Mouse (Mus musculus) heart, embryonic 12.5 days (tissue): ENCODE data around the gene Frmd6. TPM values are rescaled to one million over a fixed set of nuclear protein-coding genes. Genes with fewer than 3 reads are reported as not detected.

Experiments
- ATAC-seq: fragments of 200-750 bp; cut with Nextera tagmentation; 2 replicates; pipeline ENCODE4 v1.8.0; 2017; ENCODE audit warnings: moderate TSS enrichment, moderate library complexity; ENCODE audit not compliant: insufficient number of reproducible peaks, low FRiP score
- H3K27ac ChIP-seq: fragments of 300-500 bp; sonication (generic); 2 replicates; pipeline ENCODE4 v1.5.1; 2016; ENCODE audit warnings: mild to moderate bottlenecking, moderate library complexity; ENCODE audit not compliant: poor library complexity, severe bottlenecking
- H3K27me3 ChIP-seq: fragments of 300-500 bp; sonication (generic); replicated peaks from 2 replicates; pipeline ENCODE4 v1.6.1; 2016; ENCODE audit warnings: mild to moderate bottlenecking, moderate library complexity
- H3K36me3 ChIP-seq: fragments of 300-500 bp; sonication (generic); 2 replicates; pipeline ENCODE4 v1.6.1; 2016; ENCODE audit warnings: mild to moderate bottlenecking, moderate library complexity
- H3K4me1 ChIP-seq: fragments of 300-500 bp; sonication (generic); replicated peaks from 2 replicates; pipeline ENCODE4 v1.6.1; 2016; ENCODE audit warnings: mild to moderate bottlenecking
- H3K4me2 ChIP-seq: fragments of 300-500 bp; sonication (generic); 2 replicates; pipeline ENCODE4 v1.6.1; 2016; ENCODE audit warnings: mild to moderate bottlenecking, moderate library complexity
- H3K4me3 ChIP-seq: fragments of 300-500 bp; sonication (generic); 2 replicates; pipeline ENCODE4 v1.5.1; 2016; ENCODE audit warnings: mild to moderate bottlenecking
- H3K9ac ChIP-seq: fragments of 300-500 bp; sonication (generic); 2 replicates; pipeline ENCODE4 v1.6.1; 2016; ENCODE audit warnings: mild to moderate bottlenecking, moderate library complexity
- H3K9me3 ChIP-seq: fragments of 300-500 bp; sonication (generic); replicated peaks from 2 replicates; pipeline ENCODE4 v1.6.1; 2016; ENCODE audit warnings: mild to moderate bottlenecking, moderate library complexity
- WGBS: fragments of 180-500 bp; shearing (Covaris S2); methylation state at CpG from one replicate; pipeline ENCODE4 v1.1.7; 2016; 5-methylcytosine and 5-hydroxymethylcytosine counted together
- polyA plus RNA-seq: library from polyadenylated mRNA; unstranded; fragments of >200 nt; fragmentation: Nextera tagmentation; extraction: Ambion mirVana; gene quantifications from 2 replicates; pipeline ENCODE4 v1.2.1, GENCODE M21; 2016

Gene Frmd6
- polyA plus RNA-seq, 1 experiment from 2014 or later: 29.6 TPM

DNA sequence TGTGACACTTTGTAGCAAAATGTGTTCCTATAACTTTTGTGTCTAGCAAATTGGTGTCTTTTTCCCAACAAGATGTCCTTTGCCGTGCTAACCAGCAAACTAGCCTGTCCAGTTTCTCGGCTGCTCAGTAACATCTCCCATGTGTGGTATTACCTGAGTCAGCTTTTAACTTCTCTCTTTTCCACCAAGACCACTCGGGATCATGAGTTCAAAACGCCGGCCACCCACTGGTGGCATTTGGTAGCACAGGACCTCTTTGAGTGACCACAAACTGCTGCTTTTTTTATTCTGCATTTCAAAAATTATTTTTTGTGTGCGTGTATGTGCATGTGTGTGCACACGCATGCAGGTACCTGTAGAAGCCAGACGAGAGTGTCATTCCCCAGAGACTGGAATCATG is 73.1 kb downstream of the Frmd6 start:
- H3K27me3 ChIP-seq: no peaks in the 10 kb centered on the region
- no peaks in the 10 kb centered on the region for H3K9me3 ChIP-seq
- no peak for ATAC-seq
- no peak overlapping the region for H3K4me2 ChIP-seq
- H3K4me1 ChIP-seq: no peaks in the 10 kb centered on the region
- H3K27ac ChIP-seq: no peak overlapping the region
- peaks cover 77% of the 10 kb centered on the region for H3K36me3 ChIP-seq
- no peak overlapping the region for H3K9ac ChIP-seq
- 85% methylated on average over 8 of the region's 8 CpGs for WGBS
- H3K4me3 ChIP-seq: no peak overlapping the region

DNA sequence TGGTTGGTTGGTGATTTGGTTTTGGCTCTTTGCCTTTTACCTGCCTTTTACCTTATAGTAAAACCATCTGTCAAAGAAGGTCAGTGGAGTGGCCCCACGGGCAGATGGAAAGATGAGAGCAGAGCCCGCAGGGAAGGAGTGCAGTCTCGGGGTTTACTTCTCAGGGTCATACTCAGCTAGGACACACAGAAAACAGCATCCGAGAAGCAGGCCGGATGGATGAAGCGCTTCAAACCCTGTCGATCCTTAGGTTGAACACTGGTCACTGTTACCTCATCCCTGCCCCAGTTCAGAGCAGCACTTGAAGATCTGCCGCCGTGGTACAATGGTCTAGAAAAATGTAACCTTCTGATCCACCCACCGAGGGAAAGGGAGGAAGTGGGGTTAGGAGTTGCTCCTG is 79.2 kb downstream of the Frmd6 start:
- H3K9ac ChIP-seq: no peak overlapping the region
- ATAC-seq: no peak
- peaks cover 11% of the 10 kb centered on the region for H3K4me1 ChIP-seq
- no peak overlapping the region for H3K4me3 ChIP-seq
- H3K27ac ChIP-seq: no peak overlapping the region
- H3K4me2 ChIP-seq: no peak overlapping the region
- 0 out of 2 replicates have a peak, but pooled peaks cover 5% of the 10 kb centered on the region for H3K9me3 ChIP-seq
- peaks cover 27% of the 10 kb centered on the region for H3K36me3 ChIP-seq
- whole genome bisulfite sequencing: 92% methylated on average over 10 of the region's 10 CpGs
- no peaks in the 10 kb centered on the region for H3K27me3 ChIP-seq

DNA sequence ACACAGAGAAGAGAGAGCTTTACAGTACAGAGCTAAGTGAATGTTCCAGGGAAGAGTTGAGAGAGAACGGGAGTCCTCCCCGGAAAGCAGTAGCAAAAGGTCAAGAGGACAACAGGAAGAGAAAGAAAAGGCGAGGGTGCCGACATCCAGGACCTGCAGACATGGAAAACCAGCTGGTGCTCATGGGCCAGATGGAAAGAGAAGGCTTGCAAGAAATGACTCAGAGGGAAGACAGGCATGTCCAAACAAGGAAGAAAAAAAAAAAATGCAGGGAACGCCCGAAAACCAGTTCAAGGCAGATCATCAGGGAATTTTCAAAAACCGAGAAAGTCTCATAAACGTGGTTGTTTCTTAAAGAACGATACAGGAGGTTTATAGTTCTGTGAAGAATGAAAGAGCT is 81.6 kb downstream of the Frmd6 start:
- Histone ChIP-seq H3K9ac (no peak overlapping the region), H3K9me3 (0 out of 2 replicates have a peak, but pooled peaks cover 5% of the 10 kb centered on the region), H3K27me3 (no peaks in the 10 kb centered on the region), H3K36me3 (peaks cover 18% of the 10 kb centered on the region), H3K4me2 (no peak overlapping the region), H3K27ac (no peak overlapping the region), H3K4me3 (no peak overlapping the region), H3K4me1 (peaks cover 14% of the 10 kb centered on the region)
- 60% methylated on average over 9 of the region's 9 CpGs for WGBS
- no peak for ATAC-seq

DNA sequence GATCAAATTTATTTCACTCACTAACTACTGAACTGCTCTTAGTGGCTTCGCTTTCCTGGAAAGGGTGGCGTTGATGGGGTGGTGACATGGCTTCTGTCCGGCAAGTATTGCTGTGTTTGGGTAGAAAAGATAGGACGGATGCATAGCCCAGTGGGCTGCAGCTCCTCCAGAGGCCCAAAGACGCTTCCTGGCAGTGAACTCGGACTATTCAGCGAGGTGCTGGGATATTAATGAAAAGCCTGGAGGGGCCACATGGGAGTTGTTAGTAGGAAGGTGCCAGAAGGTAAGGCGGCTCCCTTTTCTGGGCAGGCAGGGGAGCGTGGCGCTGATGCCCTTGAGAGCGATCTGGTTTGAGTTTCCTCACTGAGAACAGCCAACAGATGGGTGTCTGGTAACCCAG is 82.3 kb downstream of the Frmd6 start:
- H3K9ac ChIP-seq: no peak overlapping the region
- no peak for ATAC-seq
- H3K4me3 ChIP-seq: no peak overlapping the region
- peaks cover 12% of the 10 kb centered on the region for H3K36me3 ChIP-seq
- H3K4me1 ChIP-seq: peaks cover 14% of the 10 kb centered on the region
- H3K9me3 ChIP-seq: 0 out of 2 replicates have a peak, but pooled peaks cover 5% of the 10 kb centered on the region
- peak overlapping the region; percentile 17; the same call in 1 of the 2 replicates for H3K4me2 ChIP-seq
- no peaks in the 10 kb centered on the region for H3K27me3 ChIP-seq
- WGBS: 51% methylated on average over 11 of the region's 11 CpGs
- H3K27ac ChIP-seq: 0 out of 2 replicates have a peak overlapping the region, but pooled peaks have one; percentile 16

DNA sequence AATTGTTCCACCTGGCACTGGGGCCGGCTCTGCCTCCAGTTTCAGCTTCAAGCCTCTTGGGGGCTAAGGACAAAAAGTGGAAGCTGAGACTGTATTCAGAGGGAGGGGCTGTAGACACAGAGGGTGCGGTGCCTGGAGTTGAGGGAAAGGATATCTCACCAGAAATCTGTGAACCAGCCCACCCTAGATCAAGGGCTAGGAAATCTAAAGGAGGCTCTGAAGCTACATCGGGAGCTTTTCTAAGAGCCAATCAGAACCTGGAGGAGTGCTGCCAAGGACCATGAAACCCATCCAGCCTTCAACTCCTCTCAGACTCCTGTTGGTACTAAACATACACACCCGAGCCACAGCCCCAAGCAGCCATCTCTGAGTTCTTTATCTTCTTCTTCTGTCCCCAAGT is 82.8 kb downstream of the Frmd6 start:
- Histone ChIP-seq H3K4me1 (peaks cover 14% of the 10 kb centered on the region), H3K36me3 (peaks cover 8% of the 10 kb centered on the region), H3K9me3 (0 out of 2 replicates have a peak, but pooled peaks cover 5% of the 10 kb centered on the region), H3K4me2 (peak overlapping the region; percentile 17; the same call in 1 of the 2 replicates), H3K4me3 (no peak overlapping the region), H3K27me3 (no peaks in the 10 kb centered on the region), H3K27ac (0 out of 2 replicates have a peak overlapping the region, but pooled peaks have one; percentile 16), H3K9ac (no peak overlapping the region)
- WGBS: 53% methylated on average over 4 of the region's 4 CpGs
- ATAC-seq: no peak

DNA sequence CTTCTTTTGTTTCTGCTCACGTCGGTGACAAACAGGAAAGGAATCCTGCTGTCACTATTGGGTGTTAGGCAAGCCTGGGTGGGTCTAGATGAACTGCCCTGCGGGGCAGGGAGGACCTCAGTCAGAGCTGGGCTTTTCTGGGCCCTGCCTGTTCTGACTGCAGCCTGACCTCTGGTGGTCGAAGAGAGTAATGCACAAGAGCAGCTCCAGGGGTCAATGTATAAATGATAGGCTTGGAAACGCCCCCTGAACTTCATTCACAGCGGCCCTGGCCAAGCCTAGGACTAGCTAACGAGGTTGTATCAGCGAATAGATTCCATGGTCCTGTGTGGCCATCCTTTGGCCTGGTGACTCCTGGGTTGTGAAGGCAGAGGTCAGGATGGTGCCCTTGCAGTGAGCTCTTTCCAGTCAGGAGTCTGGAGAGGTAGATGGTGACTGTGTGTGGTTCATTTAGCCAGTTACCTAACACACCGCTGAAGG is 85.0 kb downstream of the Frmd6 start:
- Histone ChIP-seq H3K9ac (no peak overlapping the region), H3K27me3 (no peaks in the 10 kb centered on the region), H3K36me3 (no peaks in the 10 kb centered on the region), H3K9me3 (0 out of 2 replicates have a peak, but pooled peaks cover 5% of the 10 kb centered on the region), H3K4me3 (no peak overlapping the region), H3K27ac (no peak overlapping the region), H3K4me1 (peaks cover 18% of the 10 kb centered on the region), H3K4me2 (no peak overlapping the region)
- WGBS: 13% methylated on average over 9 of the region's 9 CpGs
- 0 out of 2 replicates have a peak, but pooled peaks have one; percentile 44 for ATAC-seq

DNA sequence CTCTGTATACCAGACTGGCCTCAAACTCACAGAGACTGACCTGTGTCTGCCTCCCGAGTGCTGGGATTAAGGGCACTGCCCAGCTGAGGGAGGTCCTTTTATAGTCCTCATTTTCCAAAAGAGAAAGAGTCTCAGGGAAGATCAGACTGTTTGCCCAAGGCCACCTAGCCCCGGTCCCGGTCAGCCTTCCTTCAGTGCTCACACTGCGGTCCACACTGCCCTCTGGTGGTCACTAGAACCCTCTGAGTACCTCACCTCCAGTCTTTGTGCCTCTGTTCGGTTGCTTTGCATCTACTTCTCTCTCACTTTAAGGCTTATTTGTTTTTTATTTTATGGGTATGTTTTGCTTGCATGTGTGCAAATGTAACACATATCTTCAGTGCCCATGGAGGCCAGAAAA is 85.7 kb downstream of the Frmd6 start:
- 0 out of 2 replicates have a peak, but pooled peaks have one; percentile 49 for ATAC-seq
- H3K4me2 ChIP-seq: no peak overlapping the region
- peaks cover 18% of the 10 kb centered on the region for H3K4me1 ChIP-seq
- H3K9me3 ChIP-seq: 0 out of 2 replicates have a peak, but pooled peaks cover 3% of the 10 kb centered on the region
- no peak overlapping the region for H3K9ac ChIP-seq
- no peaks in the 10 kb centered on the region for H3K27me3 ChIP-seq
- no peaks in the 10 kb centered on the region for H3K36me3 ChIP-seq
- no peak overlapping the region for H3K27ac ChIP-seq
- WGBS: 9% methylated on average over 5 of the region's 5 CpGs
- no peak overlapping the region for H3K4me3 ChIP-seq

DNA sequence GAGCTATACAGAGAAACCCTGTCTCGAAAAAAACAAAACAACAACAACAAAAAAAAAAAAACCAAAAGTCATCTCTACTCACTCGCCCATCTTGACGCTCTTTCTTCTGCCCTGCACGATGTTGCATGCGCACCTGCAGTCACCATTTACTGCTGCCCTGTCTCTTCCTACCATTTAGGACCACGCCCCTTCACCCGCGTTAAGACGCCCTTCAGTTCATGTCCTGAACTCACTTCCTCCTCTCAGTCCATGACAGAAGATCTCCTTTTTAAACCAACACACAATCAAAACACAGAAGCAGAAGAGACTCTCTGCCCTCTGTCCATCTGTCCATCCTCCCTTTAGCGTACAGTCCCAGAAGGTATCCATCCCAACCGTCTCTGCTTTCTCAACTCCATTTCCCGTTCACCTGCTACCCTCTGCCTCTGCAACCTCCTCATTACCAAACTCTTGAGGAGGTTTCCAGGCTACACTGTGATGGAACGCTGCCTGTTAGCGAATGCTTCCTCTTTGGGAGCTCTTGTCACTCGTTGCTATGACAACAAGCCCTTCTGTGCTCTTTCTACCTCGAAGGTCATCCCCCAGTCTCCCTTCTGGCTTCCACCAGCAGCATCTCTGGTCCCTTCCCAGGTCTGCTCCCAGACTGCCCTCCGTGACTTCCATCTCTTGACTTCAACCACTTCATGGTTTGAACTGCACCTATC is 86.5 kb downstream of the Frmd6 start:
- WGBS: 68% methylated on average over 17 of the region's 17 CpGs
- ATAC-seq: no peak
- Histone ChIP-seq H3K27me3 (no peaks in the 10 kb centered on the region), H3K9ac (no peak overlapping the region), H3K4me3 (no peak overlapping the region), H3K4me2 (no peak overlapping the region), H3K9me3 (peaks cover 3% of the 10 kb centered on the region; the same call in 1 of the 2 replicates), H3K27ac (no peak overlapping the region), H3K36me3 (no peaks in the 10 kb centered on the region), H3K4me1 (peaks cover 18% of the 10 kb centered on the region)

DNA sequence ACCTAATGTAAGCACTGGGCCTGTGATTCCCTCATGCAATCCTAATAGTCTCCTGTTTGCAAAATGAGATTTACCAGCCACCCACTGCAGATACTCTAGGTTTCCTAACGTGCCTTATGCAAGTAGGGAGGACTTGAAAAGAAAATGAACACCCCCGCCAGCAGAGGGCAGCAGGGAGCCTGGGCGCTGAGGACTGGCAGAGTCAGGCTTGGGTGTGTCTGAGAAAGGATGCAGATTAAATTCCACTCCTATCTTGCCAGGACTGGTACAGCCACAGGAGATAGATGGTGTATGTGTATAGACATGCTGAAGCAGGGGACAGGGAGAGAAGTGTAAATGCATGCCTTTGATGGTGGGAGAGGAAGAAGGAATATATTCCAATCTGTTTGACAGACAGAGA is 88.1 kb downstream of the Frmd6 start:
- Histone ChIP-seq H3K36me3 (no peaks in the 10 kb centered on the region), H3K9me3 (peaks cover 8% of the 10 kb centered on the region; the same call in 1 of the 2 replicates), H3K4me1 (peaks cover 7% of the 10 kb centered on the region; the same call in 1 of the 2 replicates), H3K9ac (no peak overlapping the region), H3K4me3 (no peak overlapping the region), H3K27me3 (no peaks in the 10 kb centered on the region), H3K4me2 (no peak overlapping the region), H3K27ac (no peak overlapping the region)
- 50% methylated on average over 3 of the region's 3 CpGs for WGBS
- no peak for ATAC-seq

DNA sequence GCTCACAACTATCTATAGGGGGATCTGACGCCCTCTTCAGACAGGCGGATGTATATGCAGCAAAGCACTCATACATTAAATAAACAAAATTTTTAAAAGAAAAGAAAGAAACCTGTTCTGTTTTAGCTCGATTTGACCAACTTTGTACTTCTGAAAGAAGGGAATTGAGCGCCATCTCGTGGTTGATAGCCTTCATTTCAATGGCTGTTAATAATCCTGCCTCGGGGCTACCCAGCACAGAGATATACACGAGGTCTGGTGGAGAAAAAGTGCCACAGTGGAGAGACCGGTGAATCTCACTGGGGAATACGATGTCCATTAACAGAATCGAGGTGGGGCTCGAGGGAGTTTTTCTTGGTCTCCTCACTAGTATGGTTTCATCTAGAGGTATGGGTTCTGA is 89.1 kb downstream of the Frmd6 start:
- ATAC-seq: no peak
- WGBS: 54% methylated on average over 11 of the region's 11 CpGs
- H3K9me3 ChIP-seq: peaks cover 8% of the 10 kb centered on the region; the same call in 1 of the 2 replicates
- H3K4me3 ChIP-seq: no peak overlapping the region
- H3K4me2 ChIP-seq: no peak overlapping the region
- H3K9ac ChIP-seq: no peak overlapping the region
- 0 out of 2 replicates have a peak, but pooled peaks cover 7% of the 10 kb centered on the region for H3K4me1 ChIP-seq
- no peaks in the 10 kb centered on the region for H3K27me3 ChIP-seq
- no peaks in the 10 kb centered on the region for H3K36me3 ChIP-seq
- no peak overlapping the region for H3K27ac ChIP-seq

DNA sequence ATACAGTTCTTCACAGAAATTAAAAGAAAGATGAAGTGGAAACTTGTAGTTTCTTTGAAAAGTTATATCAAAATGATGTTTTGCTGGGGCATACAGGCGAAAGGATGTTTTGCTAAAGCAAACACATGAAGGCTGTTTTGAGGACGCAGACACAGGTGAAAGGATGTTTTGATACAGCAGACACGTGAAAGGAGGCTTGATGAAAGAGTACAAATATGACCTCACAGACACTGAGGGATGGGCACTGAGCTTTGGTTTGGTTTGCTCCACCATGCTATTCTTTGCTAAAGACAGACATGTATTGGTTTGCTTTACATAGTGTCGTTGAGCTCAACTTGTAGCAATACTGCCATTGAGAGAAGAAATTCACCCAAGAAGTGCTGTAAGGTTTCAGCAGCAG is 104.5 kb downstream of the Frmd6 start:
- WGBS: 82% methylated on average over 4 of the region's 4 CpGs
- Histone ChIP-seq H3K4me2 (no peak overlapping the region), H3K9ac (no peak overlapping the region), H3K4me3 (no peak overlapping the region), H3K9me3 (peaks cover 6% of the 10 kb centered on the region), H3K36me3 (no peaks in the 10 kb centered on the region), H3K27ac (no peak overlapping the region), H3K4me1 (no peaks in the 10 kb centered on the region), H3K27me3 (no peaks in the 10 kb centered on the region)
- no peak for ATAC-seq
